In genomic region chrX:48033766-48034143, GRCm38 (mm10) we compare ENCODE assay signal across 8 mouse cellular contexts. TPM values are rescaled to one million over a fixed set of nuclear protein-coding genes. Genes with fewer than 3 reads are reported as not detected.
DNase-seq lines count a peak whose midpoint lies in the region; ATAC-seq and TF ChIP-seq lines count a peak whose summit lies in the region.

No protein-coding gene starts in this region.

- no peaks in the 10 kb centered on the region for H3K79me2 ChIP-seq in myocyte (ENCODE audit: control insufficient read depth, insufficient read depth)

- no peak for ATAC-seq in embryonic facial prominence, embryonic 12.5 days (ENCODE audit: insufficient number of reproducible peaks, insufficient read depth, low FRiP score, low TSS enrichment)
- ATAC-seq in hindbrain, postnatal 0 days: 0 out of 2 replicates have a peak, but pooled peaks have one; percentile 7

- H3K4me2 ChIP-seq in embryonic facial prominence, embryonic 12.5 days (replicated peaks): peak overlapping the region; percentile 70
- H3K4me2 ChIP-seq in hindbrain, postnatal 0 days (ENCODE audit: low read depth, low read length): peak overlapping the region; percentile 76
- peak overlapping the region; percentile 65 for H3K4me2 ChIP-seq in myocyte (ENCODE audit: low read depth)

- no peaks in the 10 kb centered on the region for H3K36me3 ChIP-seq in kidney, adult 2 months (ENCODE audit: control insufficient read depth, insufficient read depth, low read length)
- no peaks in the 10 kb centered on the region for H3K36me3 ChIP-seq in embryonic facial prominence, embryonic 12.5 days
- H3K36me3 ChIP-seq in hindbrain, postnatal 0 days (ENCODE audit: insufficient read depth, low read length): no peaks in the 10 kb centered on the region
- no peaks in the 10 kb centered on the region for H3K36me3 ChIP-seq in myocyte (ENCODE audit: control insufficient read depth, insufficient read depth)

- H3K27me3 ChIP-seq in kidney, adult 2 months (replicated peaks; ENCODE audit: control insufficient read depth, insufficient read depth, low read length): no peaks in the 10 kb centered on the region
- peaks cover 17% of the 10 kb centered on the region; the same call in 1 of the 2 replicates for H3K27me3 ChIP-seq in embryonic facial prominence, embryonic 12.5 days
- no peaks in the 10 kb centered on the region for H3K27me3 ChIP-seq in hindbrain, postnatal 0 days (ENCODE audit: insufficient read depth, low read length)
- no peaks in the 10 kb centered on the region for H3K27me3 ChIP-seq in myocyte (ENCODE audit: control insufficient read depth, insufficient read depth, insufficient read length)

- H3K27ac ChIP-seq in kidney, adult 2 months (ENCODE audit: insufficient read depth, low read depth, low read length): no peak overlapping the region
- no peak overlapping the region for H3K27ac ChIP-seq in embryonic facial prominence, embryonic 12.5 days
- no peak overlapping the region for H3K27ac ChIP-seq in hindbrain, postnatal 0 days

- no peak overlapping the region for H3ac ChIP-seq in myocyte (ENCODE audit: control insufficient read depth, insufficient read length)

- peak overlapping the region; percentile 52; the same call in 1 of the 2 replicates for H3K9ac ChIP-seq in embryonic facial prominence, embryonic 12.5 days
- no peak overlapping the region for H3K9ac ChIP-seq in hindbrain, postnatal 0 days (replicated peaks; ENCODE audit: low read length)

- no peak for TF ChIP-seq CTCF in kidney, adult 2 months (conservative IDR thresholded peaks at IDR 0.05; ENCODE audit: insufficient read depth, insufficient read length, low read depth, low read length)
- no peak for TF ChIP-seq CTCF in hindbrain, postnatal 0 days (IDR thresholded peaks at IDR 0.05; ENCODE audit: low read depth)

- 12% methylated on average over 11 of the region's 11 CpGs for WGBS in kidney, adult 2 months
- WGBS in embryonic facial prominence, embryonic 12.5 days: 24% methylated on average over 11 of the region's 11 CpGs
- WGBS in hindbrain, postnatal 0 days: 35% methylated on average over 11 of the region's 11 CpGs

- no peak for DNase-seq in kidney, adult 2 months
- DNase-seq in kidney, adult 9 months: no peak
- no peak for DNase-seq in hindbrain, postnatal 0 days (ENCODE audit: low spot score)
- DNase-seq in left cerebral cortex, adult 18-20 months (ENCODE audit: low spot score in 2 of 2): no peak
- no peak for DNase-seq in layer of hippocampus, adult 9-10 months (ENCODE audit: low spot score)
- no peak for DNase-seq in left cerebral cortex, adult 9 months (ENCODE audit: low spot score in 2 of 2)

- peaks cover 3% of the 10 kb centered on the region; the same call in 1 of the 2 replicates for H3K4me1 ChIP-seq in kidney, adult 2 months (ENCODE audit: control insufficient read depth, insufficient read depth, low read length)
- no peaks in the 10 kb centered on the region for H3K4me1 ChIP-seq in embryonic facial prominence, embryonic 12.5 days
- no peaks in the 10 kb centered on the region for H3K4me1 ChIP-seq in hindbrain, postnatal 0 days (ENCODE audit: insufficient read depth, low read length)

- peak overlapping the region; percentile 31 for H3K4me3 ChIP-seq in kidney, adult 2 months (ENCODE audit: insufficient read depth, low read depth, low read length)
- H3K4me3 ChIP-seq in embryonic facial prominence, embryonic 12.5 days: peak overlapping the region; percentile 46
- peak overlapping the region; percentile 43 for H3K4me3 ChIP-seq in hindbrain, postnatal 0 days (ENCODE audit: low read length)
- H3K4me3 ChIP-seq in myocyte: peak overlapping the region; percentile 21

- H3K9me3 ChIP-seq in embryonic facial prominence, embryonic 12.5 days: no peaks in the 10 kb centered on the region
- H3K9me3 ChIP-seq in hindbrain, postnatal 0 days (ENCODE audit: low read length): no peaks in the 10 kb centered on the region

- TF ChIP-seq POLR2A in kidney, adult 2 months (IDR thresholded peaks at IDR 0.05; ENCODE audit: low read depth, low read length): no peak
- TF ChIP-seq POLR2A in myocyte (IDR thresholded peaks at IDR 0.05; ENCODE audit: insufficient read length, low read depth): no peak

TF ChIP-seq in myocyte, 11 proteins besides CTCF, POLR2A, EP300 and RAD21:
- TF ChIP-seq MYOG (IDR thresholded peaks at IDR 0.05; ENCODE audit: control insufficient read depth in 1 of 3, insufficient read depth in 1 of 3, insufficient read length in 2 of 3, low read depth in 2 of 3) (peak in 1 of 3 experiments; percentile 6), USF1 (IDR thresholded peaks at IDR 0.05; ENCODE audit: low read depth) (no peak), MYOD1 (IDR thresholded peaks at IDR 0.05; ENCODE audit: control insufficient read depth in 1 of 3, insufficient read length in 2 of 3, low read depth in 2 of 3) (peak in 1 of 3 experiments; percentile 38)

RNA-seq across cellular contexts. Expression of gene Apln, which starts 0.9 kb away (rescaled TPM):
- 8.1 and 10.8 TPM in 2 replicates for polyA plus RNA-seq in kidney, adult 2 months (2012; rRNA removed)
- polyA plus RNA-seq in embryonic facial prominence, embryonic 12.5 days (2016; fragmentation: Nextera tagmentation; extraction: Ambion mirVana): 5.7 and 6.2 TPM in 2 replicates
- 8.9 and 11.1 TPM in 2 replicates for total RNA-seq in hindbrain, postnatal 0 days (2014; rRNA removed)
- 1.7 TPM in 2 replicates for polyA plus RNA-seq in hindbrain, postnatal 0 days (2015; fragmentation: Nextera tagmentation; extraction: Ambion mirVana)
- polyA plus RNA-seq in myocyte (2012; fragmentation: generic; extraction: Trizol): 2.4 TPM
- 10 to 100 TPM; 17.5 to 18.5 TPM for total RNA-seq in left cerebral cortex, adult 18-20 months (2021)
